In the genomic region with DNA sequence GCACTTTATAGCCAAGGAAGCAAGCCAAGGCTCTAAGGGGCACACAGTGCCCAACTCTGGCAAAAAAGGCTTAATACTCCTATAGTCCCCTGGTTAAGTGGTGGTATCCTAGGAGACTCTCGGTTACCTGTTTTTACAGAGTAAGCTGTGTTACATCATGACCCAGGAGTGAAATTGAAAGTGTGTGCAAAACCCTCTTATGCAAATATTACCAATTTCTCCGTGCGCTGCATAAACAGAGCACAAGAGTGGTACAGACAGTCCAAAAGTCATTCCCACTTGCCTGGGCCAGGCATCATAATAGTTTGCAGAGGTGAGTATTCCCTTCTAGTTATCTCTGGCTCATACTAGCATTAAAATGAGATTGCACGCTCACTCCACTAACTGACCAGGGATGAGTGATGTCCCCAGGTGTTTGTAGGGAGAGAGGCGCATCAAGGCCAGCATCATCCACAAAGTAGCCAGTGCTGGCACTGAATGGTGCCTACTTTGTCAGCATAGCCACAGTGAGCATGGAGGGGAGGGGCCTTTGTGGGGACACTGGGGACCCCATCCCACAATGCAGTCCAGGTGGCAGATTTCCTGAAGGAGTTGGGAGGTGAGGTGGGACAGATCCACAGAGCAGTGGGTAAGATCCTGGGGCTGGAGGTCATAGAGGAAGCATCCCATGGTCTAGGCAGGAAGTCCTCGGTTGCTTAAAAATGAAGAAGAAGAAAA, we compare ENCODE assay signal across 11 mouse cellular contexts. TPM values are rescaled to one million over a fixed set of nuclear protein-coding genes. Genes with fewer than 3 reads are reported as not detected.
DNase-seq lines count a peak whose midpoint lies in the region; ATAC-seq and TF ChIP-seq lines count a peak whose summit lies in the region.
"Had no signal": no experiment of that assay in that cellular context is flagged by ENCODE, and none has a peak within 500 bp of the region (broad histone marks: within the 10 kb centered on the region; RNA-seq: fewer than 3 reads in every experiment).

No protein-coding gene starts in this region.

- in situ Hi-C loops in ES-E14 (cut with MboI; ENCODE audit: low sequenced_read_pairs in 2 of 2, unreplicated experiment in 2 of 2), result no loop called here

- ATAC-seq in kidney, postnatal 0 days (replicated peaks; ENCODE audit: low FRiP score, low read depth), result no peak
- no peak for ATAC-seq in limb, embryonic 14.5 days (ENCODE audit: low FRiP score, low read depth)
- no peak for ATAC-seq in megakaryocyte-erythroid progenitor cell, adult 5-6 weeks (replicated peaks; ENCODE audit: low FRiP score, low TSS enrichment, poor library complexity, severe bottlenecking)

- no peaks in the 10 kb centered on the region for H3K9me3 ChIP-seq in heart, embryonic 10.5 days
- no peaks in the 10 kb centered on the region for H3K9me3 ChIP-seq in kidney, postnatal 0 days (replicated peaks; ENCODE audit: low read length)
- no peaks in the 10 kb centered on the region for H3K9me3 ChIP-seq in ES-E14 (ENCODE audit: control insufficient read depth, insufficient read depth, low read depth, low read length)
- no peaks in the 10 kb centered on the region for H3K9me3 ChIP-seq in limb, embryonic 14.5 days (ENCODE audit: control insufficient read depth, low read length)
- H3K9me3 ChIP-seq: liver, embryonic 15.5 days had no signal

- peaks cover 93% of the 10 kb centered on the region for H3K4me1 ChIP-seq in heart, embryonic 10.5 days
- peaks cover 45% of the 10 kb centered on the region for H3K4me1 ChIP-seq in kidney, postnatal 0 days (replicated peaks; ENCODE audit: insufficient read depth, low read length)
- H3K4me1 ChIP-seq in ES-E14 (ENCODE audit: control insufficient read depth in 2 of 2, insufficient read depth in 2 of 2, low read length in 2 of 2, poor library complexity in 1 of 2), result peaks cover 3 to 21% of the 10 kb centered on the region in 2 experiments; a peak in 3 of 4 replicates
- peaks cover 76% of the 10 kb centered on the region for H3K4me1 ChIP-seq in limb, embryonic 14.5 days (ENCODE audit: control insufficient read depth, insufficient read depth, low read length)

- H3K36me3 ChIP-seq in heart, embryonic 10.5 days, result peaks cover 20% of the 10 kb centered on the region; the same call in 1 of the 2 replicates
- no peaks in the 10 kb centered on the region for H3K36me3 ChIP-seq in kidney, postnatal 0 days (ENCODE audit: insufficient read depth, low read length)
- H3K36me3 ChIP-seq in ES-E14 (ENCODE audit: control insufficient read depth, insufficient read depth, low read length, poor library complexity, severe bottlenecking), result no peaks in the 10 kb centered on the region; the same call in 1 of the 2 replicates
- H3K36me3 ChIP-seq in limb, embryonic 14.5 days (ENCODE audit: control insufficient read depth, insufficient read depth, low read length), result peaks cover 17% of the 10 kb centered on the region
- H3K36me3 ChIP-seq: liver, embryonic 15.5 days had no signal

- no peak overlapping the region for H3K4me3 ChIP-seq in heart, embryonic 10.5 days
- no peak overlapping the region for H3K4me3 ChIP-seq in kidney, postnatal 0 days (replicated peaks; ENCODE audit: low read depth, low read length)
- no peak overlapping the region for H3K4me3 ChIP-seq in ES-E14 (ENCODE audit: insufficient read depth in 1 of 2, low read depth in 1 of 2, low read length in 2 of 2, poor library complexity in 1 of 2, severe bottlenecking in 1 of 2)
- no peak overlapping the region for H3K4me3 ChIP-seq in limb, embryonic 14.5 days (replicated peaks; ENCODE audit: low read length)
- H3K4me3 ChIP-seq: layer of hippocampus, adult 2 months; liver, embryonic 15.5 days had no signal

- TF ChIP-seq POLR2A in limb, embryonic 14.5 days (IDR thresholded peaks at IDR 0.05; ENCODE audit: borderline replicate concordance, extremely low read depth, insufficient read depth, insufficient read length), result no peak

- H3K4me2 ChIP-seq in kidney, postnatal 0 days (ENCODE audit: low read length), result no peak overlapping the region
- H3K4me2 ChIP-seq in limb, embryonic 14.5 days (replicated peaks; ENCODE audit: low read depth, low read length, severe bottlenecking), result peak overlapping the region; percentile 35; the same call in 1 of the 2 replicates
- H3K4me2 ChIP-seq: liver, embryonic 15.5 days had no signal

- TF ChIP-seq CTCF in kidney, postnatal 0 days (IDR thresholded peaks at IDR 0.05; ENCODE audit: low read depth), result no peak

- no peak overlapping the region for H3K9ac ChIP-seq in kidney, postnatal 0 days (ENCODE audit: low read depth, low read length)
- H3K9ac ChIP-seq in ES-E14 (ENCODE audit: insufficient read depth, low read depth, low read length, poor library complexity, severe bottlenecking), result no peak overlapping the region
- 0 out of 2 replicates have a peak overlapping the region, but pooled peaks have one; percentile 5 for H3K9ac ChIP-seq in limb, embryonic 14.5 days (ENCODE audit: low read depth, low read length, severe bottlenecking)
- H3K9ac ChIP-seq: liver, embryonic 15.5 days had no signal

- DNase-seq in heart, embryonic 10.5 days (ENCODE audit: low spot score), result peak; percentile 66
- DNase-seq in heart, postnatal 25 days (ENCODE audit: low spot score), result no peak
- DNase-seq in kidney, postnatal 0 days (ENCODE audit: low spot score), result no peak
- no peak for DNase-seq in kidney, adult 18-20 months
- DNase-seq in ES-E14 (ENCODE audit: low read depth, low spot score), result no peak
- DNase-seq in limb, embryonic 14.5 days (ENCODE audit: low spot score), result no peak
- no peak for DNase-seq in testis, postnatal 14 days (ENCODE audit: low spot score)
- DNase-seq: cerebellum, postnatal 14 days had no signal

- no peaks in the 10 kb centered on the region for H3K27me3 ChIP-seq in heart, embryonic 10.5 days (ENCODE audit: insufficient read depth, poor library complexity, severe bottlenecking)
- H3K27me3 ChIP-seq in kidney, postnatal 0 days (ENCODE audit: insufficient read depth, low read length), result no peaks in the 10 kb centered on the region
- H3K27me3 ChIP-seq in limb, embryonic 14.5 days (ENCODE audit: control insufficient read depth, insufficient read depth, low read length), result no peaks in the 10 kb centered on the region
- H3K27me3 ChIP-seq: liver, embryonic 15.5 days had no signal

- intact Hi-C loops in heart, postnatal 25 days (cut with DNase I), result no loop called here

- H3K27ac ChIP-seq in heart, embryonic 10.5 days, result peak overlapping the region; percentile 83
- H3K27ac ChIP-seq in kidney, postnatal 0 days, result 0 out of 2 replicates have a peak overlapping the region, but pooled peaks have one; percentile 84
- H3K27ac ChIP-seq in ES-E14 (ENCODE audit: insufficient read depth, low read depth, low read length, poor library complexity, severe bottlenecking), result peak overlapping the region; percentile 12; the same call in 1 of the 2 replicates
- H3K27ac ChIP-seq in limb, embryonic 14.5 days (replicated peaks; ENCODE audit: low read depth, low read length), result peak overlapping the region; percentile 87; the same call in 1 of the 2 replicates
- H3K27ac ChIP-seq: layer of hippocampus, adult 2 months; liver, embryonic 15.5 days had no signal

- WGBS in heart, embryonic 10.5 days, result 87% methylated on average over 6 of the region's 6 CpGs
- 87% methylated on average over 6 of the region's 6 CpGs for WGBS in kidney, postnatal 0 days
- 77% methylated on average over 6 of the region's 6 CpGs for WGBS in limb, embryonic 14.5 days

TF ChIP-seq in ES-E14, 5 proteins besides CTCF, POLR2A, EP300 and RAD21:
- TF ChIP-seq ZNF384 (IDR thresholded peaks at IDR 0.05; ENCODE audit: low read depth, low read length) (no peak), MAFK (IDR thresholded peaks at IDR 0.05; ENCODE audit: insufficient read depth, low read depth, low read length) (no peak), ZC3H11A (IDR thresholded peaks at IDR 0.05; ENCODE audit: borderline replicate concordance, low read depth, low read length) (no peak), CHD2 (IDR thresholded peaks at IDR 0.05; ENCODE audit: low read depth, low read length) (no peak), HCFC1 (IDR thresholded peaks at IDR 0.05; ENCODE audit: borderline replicate concordance, insufficient read depth, low read length) (no peak)

RNA-seq across cellular contexts. Expression of a gene that starts 10.3 kb away (rescaled TPM):
- 17.9 and 27.9 TPM in 2 replicates for polyA plus RNA-seq in heart, embryonic 10.5 days (2016; fragmentation: Nextera tagmentation; extraction: Ambion mirVana)
- 1 to 10 TPM; 7.1 to 8.4 TPM for total RNA-seq in heart, postnatal 25 days (2021)
- 11.7 and 12.3 TPM in 2 replicates for polyA plus RNA-seq in kidney, postnatal 0 days (2015; fragmentation: Nextera tagmentation; extraction: Ambion mirVana)
- 35.5 and 37.8 TPM in 2 replicates for total RNA-seq in ES-E14 (2012; rRNA removed)
- 46.6 and 57.2 TPM in 2 replicates for polyA plus RNA-seq in limb, embryonic 14.5 days (2012; rRNA removed)
- 11.3 and 15.8 TPM in 2 replicates for polyA plus RNA-seq in limb, embryonic 14.5 days (2014; fragmentation: Nextera tagmentation; extraction: Ambion mirVana)
- not detected in 2 replicates for total RNA-seq in megakaryocyte-erythroid progenitor cell, adult 5-6 weeks (2014; fragmentation: Nextera tagmentation)
- not detected in 2 replicates for total RNA-seq in megakaryocyte-erythroid progenitor cell, adult 5-6 weeks (2017)

Comparison
In these comparisons a context has a peak if more than half of its experiments do, and no peak if none do; other contexts are left out.
1. H3K27ac ChIP-seq: peak in every context shown above with its lines; median percentile 87 in limb, embryonic 14.5 days; 84 in kidney, postnatal 0 days; 83 in heart, embryonic 10.5 days; 12 in ES-E14.
2. RNA of a gene that starts 10.3 kb away (total RNA-seq): 35.5 to 37.8 TPM in ES-E14 and 7.1 to 8.4 TPM in heart, postnatal 25 days; not detected in megakaryocyte-erythroid progenitor cell, adult 5-6 weeks; every median in the first group is over 4 times any median in the second.